Mouse (Mus musculus): Measurements from ENCODE around the gene Bcl2l14.

The Bcl2l14 gene

GRCm38 (mm10) chr6:134396018-134396417 lies at the start of gene Bcl2l14:
Gene Bcl2l14, plus strand, starts transcription at chr6:134396318.
- in situ Hi-C loops (cut with MboI; ENCODE audit: unreplicated experiment in 2 of 2) = loop anchor here (25.0 kb wide), 1 partner anchor 684 kb away; no protein-coding TSS in a partner anchor

- in situ Hi-C loops (cut with MboI; ENCODE audit: unreplicated experiment in 2 of 2) = no loop called here
Observed at GRCm38 (mm10) chr6:134348526-134349067, 47.5 kb upstream of the Bcl2l14 start.

- in situ Hi-C loops (cut with MboI; ENCODE audit: unreplicated experiment in 2 of 2) = no loop called here
Observed at GRCm38 (mm10) chr6:134352881-134353280, 43.2 kb upstream of the Bcl2l14 start.

- in situ Hi-C loops (cut with MboI; ENCODE audit: unreplicated experiment in 2 of 2) = no loop called here
Observed at GRCm38 (mm10) chr6:134353751-134354150, 42.4 kb upstream of the Bcl2l14 start.

- in situ Hi-C loops (cut with MboI; ENCODE audit: unreplicated experiment in 2 of 2) = no loop called here
Observed at GRCm38 (mm10) chr6:134357570-134357969, 38.5 kb upstream of the Bcl2l14 start.

- in situ Hi-C loops (cut with MboI; ENCODE audit: unreplicated experiment in 2 of 2) = no loop called here
Observed at GRCm38 (mm10) chr6:134360079-134360478, 36.0 kb upstream of the Bcl2l14 start.

GRCm38 (mm10) chr6:134364644-134365043 lies 31.5 kb upstream of the Bcl2l14 start:
- in situ Hi-C loops (cut with MboI; ENCODE audit: unreplicated experiment in 2 of 2) = no loop called here

- in situ Hi-C loops (cut with MboI; ENCODE audit: unreplicated experiment in 2 of 2) = no loop called here
Observed at GRCm38 (mm10) chr6:134365952-134366351, 30.2 kb upstream of the Bcl2l14 start.

GRCm38 (mm10) chr6:134366366-134367351 lies 29.5 kb upstream of the Bcl2l14 start:
- in situ Hi-C loops (cut with MboI; ENCODE audit: unreplicated experiment in 2 of 2) = no loop called here

GRCm38 (mm10) chr6:134367366-134368281 lies 28.5 kb upstream of the Bcl2l14 start:
- in situ Hi-C loops (cut with MboI; ENCODE audit: unreplicated experiment in 2 of 2) = no loop called here

- in situ Hi-C loops (cut with MboI; ENCODE audit: unreplicated experiment in 2 of 2) = no loop called here
Observed at GRCm38 (mm10) chr6:134372946-134373345, 23.2 kb upstream of the Bcl2l14 start.

GRCm38 (mm10) chr6:134377201-134377600 lies 18.9 kb upstream of the Bcl2l14 start:
- in situ Hi-C loops (cut with MboI; ENCODE audit: unreplicated experiment in 2 of 2) = loop anchor here (25.0 kb wide), 1 partner anchor 665 kb away; no protein-coding TSS in a partner anchor

- in situ Hi-C loops (cut with MboI; ENCODE audit: unreplicated experiment in 2 of 2) = loop anchor here (25.0 kb wide), 1 partner anchor 666 kb away; no protein-coding TSS in a partner anchor
Observed at GRCm38 (mm10) chr6:134377856-134378255, 18.3 kb upstream of the Bcl2l14 start.

GRCm38 (mm10) chr6:134381462-134381861 lies 14.7 kb upstream of the Bcl2l14 start:
- in situ Hi-C loops (cut with MboI; ENCODE audit: unreplicated experiment in 2 of 2) = loop anchor here (5.0 to 25.0 kb wide), 2 partner anchors 419 to 669 kb away; no protein-coding TSS in a partner anchor

- in situ Hi-C loops (cut with MboI; ENCODE audit: unreplicated experiment in 2 of 2) = loop anchor here (5.0 to 25.0 kb wide), 3 partner anchors 424 to 674 kb away; no protein-coding TSS in a partner anchor
Observed at GRCm38 (mm10) chr6:134385931-134386330, 10.2 kb upstream of the Bcl2l14 start.

- in situ Hi-C loops (cut with MboI; ENCODE audit: unreplicated experiment in 2 of 2) = loop anchor here (5.0 to 25.0 kb wide), 3 partner anchors 425 to 675 kb away; no protein-coding TSS in a partner anchor
Observed at GRCm38 (mm10) chr6:134387396-134387795, 8.7 kb upstream of the Bcl2l14 start.

- in situ Hi-C loops (cut with MboI; ENCODE audit: unreplicated experiment in 2 of 2) = loop anchor here (5.0 to 25.0 kb wide), 3 partner anchors 426 to 676 kb away; no protein-coding TSS in a partner anchor
Observed at GRCm38 (mm10) chr6:134388424-134389110, 7.6 kb upstream of the Bcl2l14 start.

- in situ Hi-C loops (cut with MboI; ENCODE audit: unreplicated experiment in 2 of 2) = loop anchor here (5.0 to 25.0 kb wide), 3 partner anchors 427 to 677 kb away; no protein-coding TSS in a partner anchor
Observed at GRCm38 (mm10) chr6:134389248-134389891, 6.7 kb upstream of the Bcl2l14 start.

- in situ Hi-C loops (cut with MboI; ENCODE audit: unreplicated experiment in 2 of 2) = loop anchor here (5.0 to 25.0 kb wide), 4 partner anchors 428 to 678 kb away; no protein-coding TSS in a partner anchor
Observed at GRCm38 (mm10) chr6:134389917-134390316, 6.2 kb upstream of the Bcl2l14 start.

All from v-Abl transformed pro-B cells (cell line).